Mouse (Mus musculus): ENCODE data around the gene Il1rl1.

Gene Il1rl1

DNA sequence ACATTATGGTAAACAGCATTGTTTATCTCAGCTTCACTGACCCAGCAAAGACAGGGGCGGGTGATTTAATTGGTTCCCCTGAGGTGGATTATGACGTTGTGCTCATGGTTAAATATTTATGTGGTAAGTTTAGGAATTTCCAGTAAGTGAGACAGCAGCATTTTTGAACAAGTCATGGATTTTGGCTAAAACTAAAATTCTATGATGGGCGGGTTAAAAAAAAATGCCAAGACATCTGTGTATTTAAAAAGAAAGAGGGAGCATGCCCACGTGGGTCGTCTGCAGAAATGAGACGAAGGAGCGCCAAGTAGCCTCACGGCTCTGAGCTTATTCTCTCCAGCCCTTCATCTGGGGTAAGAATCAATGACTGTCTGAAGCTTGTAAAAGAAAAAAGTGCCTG is 10.1 kb downstream of the Il1rl1 start:
- DNase-seq: no peak

DNA sequence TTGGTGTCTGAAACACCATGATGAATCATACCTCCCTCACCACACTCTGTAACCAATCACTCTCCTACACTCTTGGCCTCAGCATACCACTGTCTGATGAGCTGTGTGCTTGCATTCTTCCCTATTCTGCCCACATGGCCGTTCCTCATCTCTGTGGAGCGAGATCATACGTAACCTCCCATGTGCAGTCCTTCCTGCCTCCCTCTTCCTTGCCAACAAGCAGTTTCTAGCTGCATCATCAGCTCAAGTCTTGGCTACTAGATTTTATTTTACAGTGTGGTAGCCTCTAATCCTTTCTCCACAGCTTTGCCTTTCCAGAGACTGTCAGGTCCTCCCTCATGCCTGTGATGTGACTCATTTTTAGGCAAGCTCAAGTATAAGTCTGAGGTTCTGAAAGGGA is 15.4 kb downstream of the Il1rl1 start:
- DNase-seq: peak; percentile 89

DNA sequence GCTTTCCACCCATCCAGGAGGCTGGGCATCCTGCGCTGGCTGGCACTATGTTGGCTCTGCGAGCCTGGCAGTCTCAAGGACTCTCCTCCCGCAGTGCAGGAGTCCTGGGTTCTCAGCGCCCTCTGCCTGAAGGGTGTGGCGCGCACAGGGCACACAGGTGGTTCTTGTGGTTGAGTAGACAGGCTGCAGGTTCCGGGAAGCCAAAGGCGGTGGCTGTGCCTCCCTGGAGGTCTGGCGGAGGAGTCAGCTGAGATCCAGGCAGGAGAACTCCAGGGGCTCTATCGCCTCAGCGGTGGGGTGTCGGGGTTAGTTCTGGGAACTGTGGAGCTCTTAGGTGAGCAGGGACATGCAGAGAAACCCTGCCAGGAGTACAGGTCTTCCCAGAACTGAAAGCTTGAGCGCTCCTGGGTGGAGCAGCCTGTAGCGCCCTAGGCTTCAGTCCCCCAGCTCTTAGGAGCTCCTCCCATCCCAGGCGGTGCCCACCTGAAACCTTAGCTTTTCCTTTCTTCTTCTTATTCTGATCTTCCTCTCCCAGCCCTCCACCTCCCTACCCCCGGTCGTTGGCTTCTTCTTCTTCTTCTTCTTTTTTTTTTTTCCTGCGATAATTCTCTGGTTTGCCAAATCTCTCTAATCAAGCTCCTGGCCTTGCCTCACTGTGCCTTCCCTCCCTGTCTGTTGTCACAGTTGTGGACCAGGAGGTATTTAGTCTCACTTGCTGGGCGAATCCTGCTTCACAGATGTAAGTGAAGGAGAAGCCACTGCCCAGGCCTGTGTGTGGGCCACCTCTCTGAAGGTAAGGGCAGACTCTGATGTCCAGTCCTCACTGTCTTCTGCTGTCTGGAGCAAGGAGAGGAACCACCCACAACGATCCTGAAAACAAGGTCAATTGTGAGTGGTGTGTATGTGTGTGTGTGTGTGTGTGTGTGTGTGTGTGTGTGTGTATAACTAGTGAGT is 36.4 kb downstream of the Il1rl1 start, which contains the start of gene Il18r1:
Gene Il18r1 (plus strand): TSS at position 76 of the 954 bp plus-strand sequence.
- no peak for DNase-seq

DNA sequence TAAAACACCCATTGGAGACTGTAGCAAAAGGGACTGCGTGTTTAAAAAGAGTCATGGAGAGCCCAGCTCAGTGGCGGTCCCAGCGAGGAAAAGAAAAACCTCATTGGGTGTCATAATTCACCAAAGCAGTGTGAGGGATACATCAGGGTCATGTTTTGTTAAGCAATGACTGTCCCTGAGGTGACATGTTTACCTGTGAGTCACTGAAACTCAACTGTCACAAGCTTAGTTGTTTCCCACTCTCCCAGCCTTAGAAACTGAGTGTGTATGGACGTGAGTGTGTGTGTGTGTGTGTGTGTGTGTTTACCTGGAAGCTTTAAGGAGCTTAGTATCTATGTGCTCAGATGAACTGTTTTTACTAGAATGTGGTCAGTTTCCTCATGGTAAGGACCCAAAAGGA is 37.9 kb downstream of the Il1rl1 start:
- DNase-seq: no peak

DNA sequence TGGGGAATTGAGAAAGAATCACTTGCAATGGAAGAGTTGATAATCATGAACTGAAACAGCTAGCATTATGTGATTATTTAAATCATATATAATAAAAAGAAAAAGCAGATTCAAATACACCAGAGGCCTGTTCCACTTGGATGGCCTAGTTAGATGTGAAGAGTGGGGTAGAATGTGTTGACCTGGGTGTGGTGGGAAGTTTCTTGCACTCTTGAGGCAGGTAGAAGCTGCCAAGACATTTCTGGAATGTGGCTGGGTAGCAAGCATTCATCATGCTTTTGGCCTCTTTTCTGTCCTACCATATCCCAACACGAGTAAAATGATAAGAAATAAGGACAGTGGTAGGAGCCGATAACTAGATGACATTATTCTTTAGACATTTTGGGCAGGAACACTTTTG is 39.4 kb downstream of the Il1rl1 start:
- no peak for DNase-seq

DNA sequence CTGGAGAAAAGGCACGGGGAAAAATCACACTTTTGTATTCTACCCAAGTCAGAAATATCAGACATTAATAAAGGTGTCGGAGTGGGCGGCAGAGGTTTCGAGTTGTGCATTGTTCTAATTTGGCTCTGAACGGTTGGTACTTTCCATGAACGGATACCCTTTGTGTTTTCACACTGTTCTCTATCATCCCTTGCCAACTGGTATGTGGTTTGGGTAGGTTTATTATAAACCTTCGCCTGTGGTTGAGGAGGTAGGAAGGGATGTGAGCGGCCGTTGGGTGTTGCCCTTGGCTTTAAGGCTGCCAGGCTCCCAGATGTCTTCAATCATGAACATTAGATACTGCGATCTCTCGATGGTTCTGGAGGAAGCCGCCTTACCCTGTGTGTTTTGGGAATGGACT is 40.5 kb downstream of the Il1rl1 start:
- no peak for DNase-seq

DNA sequence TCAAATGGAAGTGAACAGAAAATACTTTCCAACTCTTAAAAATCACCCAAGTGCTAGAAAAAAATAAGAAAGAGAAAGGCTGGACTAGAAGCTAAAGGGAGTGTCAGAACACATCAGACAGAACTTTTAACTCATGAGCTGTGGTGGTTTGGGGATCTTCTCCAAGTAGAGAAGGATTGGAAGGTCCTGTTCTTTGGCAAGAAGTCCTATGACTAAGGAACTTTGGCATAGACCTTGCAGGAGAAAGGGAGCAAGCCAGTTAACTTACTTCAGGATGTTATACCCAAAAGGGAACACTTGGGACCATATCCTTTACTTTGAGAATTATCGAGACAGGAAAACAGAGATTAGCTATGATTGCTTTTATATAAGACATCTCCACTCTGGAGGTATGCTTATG is 43.0 kb downstream of the Il1rl1 start:
- peak; percentile 91 for DNase-seq

DNA sequence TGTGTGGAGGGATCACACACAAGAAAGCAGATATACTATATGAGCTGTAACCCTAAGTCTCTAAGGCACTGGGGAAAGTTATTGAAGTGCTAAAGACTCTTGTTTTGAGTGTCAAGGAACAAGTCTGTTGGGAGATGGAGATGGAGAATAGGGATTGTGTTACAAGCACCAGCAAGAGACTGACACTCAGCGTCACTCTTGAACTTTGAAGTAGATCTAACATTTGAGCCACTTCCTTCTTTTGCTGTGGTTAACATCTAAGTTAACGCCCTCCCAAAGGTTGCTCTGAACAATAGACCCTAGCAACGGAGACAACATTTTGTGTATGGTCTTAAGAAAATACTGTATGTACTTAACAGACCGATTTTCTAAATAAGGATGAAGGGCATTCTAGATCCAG is 44.3 kb downstream of the Il1rl1 start:
- DNase-seq: no peak

DNA sequence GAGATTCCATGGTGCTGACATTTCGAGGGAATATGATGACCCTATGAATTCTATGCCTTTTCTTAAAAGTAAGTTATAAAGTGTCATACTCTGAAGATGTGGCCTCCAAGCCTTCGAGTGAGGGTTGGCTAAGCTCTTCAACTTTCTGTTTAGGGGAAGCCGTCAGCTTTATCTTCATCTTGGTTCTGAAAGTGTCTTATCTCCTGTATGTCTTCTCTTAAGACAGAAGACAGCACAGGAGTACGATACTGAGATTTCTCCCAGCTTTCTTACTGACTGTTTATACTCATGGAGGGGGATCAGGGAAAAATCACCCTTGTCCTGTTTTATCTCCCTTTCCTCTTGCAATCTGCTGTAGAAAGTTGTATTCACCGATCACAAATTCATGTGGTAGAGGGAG is 45.0 kb downstream of the Il1rl1 start:
- no peak for DNase-seq

DNA sequence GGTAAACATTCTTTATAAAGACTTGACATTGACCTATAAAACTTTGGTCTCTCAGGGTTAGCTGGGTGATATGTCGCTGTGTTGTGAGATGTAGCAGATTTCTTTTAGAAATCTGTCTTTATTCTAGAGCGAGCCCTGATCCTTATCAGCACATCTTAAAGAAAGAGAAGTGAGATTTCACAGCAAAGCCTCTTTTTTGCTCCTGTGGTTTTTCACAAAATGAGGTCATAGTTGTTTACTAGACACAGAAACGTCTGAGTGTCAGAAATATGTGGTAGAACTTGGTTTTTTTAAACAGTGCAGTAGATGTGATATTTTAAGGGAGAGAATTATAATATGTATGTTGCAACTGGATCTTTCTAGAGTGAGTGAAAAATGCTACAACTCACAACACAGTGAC is 46.3 kb downstream of the Il1rl1 start:
- DNase-seq: no peak

DNA sequence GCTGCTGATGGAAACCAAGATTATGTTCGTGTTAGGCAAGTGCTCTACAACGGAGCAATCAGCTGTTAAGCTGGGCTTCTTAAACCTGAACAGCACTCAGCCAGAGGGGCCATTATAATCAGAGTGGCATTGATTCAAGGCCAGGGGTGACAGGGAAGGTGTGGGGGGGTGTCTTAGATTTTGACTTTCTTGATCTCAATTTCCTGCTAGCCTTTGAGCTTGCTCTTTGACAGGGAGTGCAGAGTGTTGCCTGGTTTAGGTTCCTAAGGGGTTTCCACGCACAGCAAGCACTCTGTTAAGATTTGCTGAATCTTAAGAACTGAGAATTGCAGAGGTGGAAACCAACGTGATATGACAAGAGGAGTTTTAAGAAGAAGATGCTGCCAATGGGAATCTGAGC is 47.4 kb downstream of the Il1rl1 start:
- no peak for DNase-seq

DNA sequence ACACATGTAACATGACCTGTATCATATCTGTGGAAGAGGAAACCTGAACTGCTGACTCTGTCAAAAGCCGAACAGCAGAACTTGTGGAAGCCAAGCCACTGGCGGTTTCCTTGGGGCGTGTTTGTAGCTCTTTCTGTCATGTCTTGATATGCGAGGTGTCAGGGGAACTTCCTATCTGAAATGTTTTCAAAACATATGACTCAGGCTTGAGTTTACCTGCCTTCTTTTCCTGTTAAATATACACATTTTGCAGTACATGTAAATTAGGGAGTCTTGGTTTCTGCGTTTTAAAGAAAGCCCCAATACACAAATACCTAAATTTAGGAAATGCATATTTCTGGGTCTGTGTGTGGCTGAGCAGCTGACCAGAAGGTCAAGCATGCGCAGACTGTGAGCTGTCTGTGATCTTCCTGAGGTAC is 50.1 kb downstream of the Il1rl1 start:
- peak; percentile 88 for DNase-seq

DNA sequence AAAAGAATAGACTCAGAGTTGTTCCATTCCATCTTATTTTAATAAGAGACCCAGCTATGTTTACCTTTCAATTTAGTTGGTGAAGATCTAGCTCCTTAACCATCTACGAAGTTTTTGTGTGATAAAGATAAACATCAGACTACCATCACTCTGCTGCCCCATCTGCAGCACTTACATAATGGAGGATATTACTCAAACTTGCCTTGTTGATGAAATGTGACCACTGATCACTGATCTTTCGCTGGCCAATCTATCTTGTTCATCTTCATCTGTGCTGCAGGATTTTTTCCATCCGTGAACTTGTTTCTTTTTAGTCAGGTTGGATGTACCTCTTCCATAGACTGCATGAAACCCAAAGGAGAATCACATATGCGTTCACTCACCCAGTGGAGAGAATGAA is 65.2 kb downstream of the Il1rl1 start:
- peak; percentile 43 for DNase-seq

DNA sequence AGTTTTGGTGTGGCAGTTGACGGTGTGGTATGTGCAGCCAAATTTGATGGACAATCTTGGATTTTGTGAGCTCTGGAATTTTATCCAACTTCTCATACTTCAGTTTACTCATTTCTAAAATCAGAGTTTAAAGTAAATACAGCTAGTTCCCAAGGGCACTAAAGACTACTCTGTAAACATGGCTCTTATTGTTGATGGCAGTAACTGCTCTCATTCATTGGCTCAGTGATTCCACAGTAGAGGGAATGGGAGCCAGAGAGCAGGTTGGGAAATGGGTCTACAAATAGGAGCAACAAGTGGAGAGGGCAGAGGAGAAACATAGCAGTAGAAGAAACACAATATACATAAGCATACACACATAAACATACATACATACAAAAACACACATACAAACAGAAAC is 70.3 kb downstream of the Il1rl1 start:
- DNase-seq: peak; percentile 28

DNA sequence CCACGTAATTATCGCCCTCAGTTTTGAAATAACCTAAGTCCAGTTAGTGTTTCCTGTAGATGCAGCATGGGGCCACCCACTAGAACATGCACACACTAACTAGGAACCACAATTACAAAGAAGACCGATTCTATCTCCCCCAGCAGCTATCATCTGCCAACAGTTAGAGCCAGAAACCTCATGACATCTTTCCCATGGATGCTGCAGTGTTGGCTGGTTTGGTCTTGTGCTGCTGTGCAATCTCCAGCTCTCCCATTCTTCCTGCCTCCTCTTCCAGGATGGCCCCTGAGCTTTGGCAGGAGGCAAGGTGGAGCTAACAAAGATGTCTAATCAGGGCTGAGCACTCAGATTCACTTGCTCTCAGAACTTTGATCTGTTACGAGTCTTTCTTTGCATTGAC is 71.8 kb downstream of the Il1rl1 start:
- peak; percentile 64 for DNase-seq

DNA sequence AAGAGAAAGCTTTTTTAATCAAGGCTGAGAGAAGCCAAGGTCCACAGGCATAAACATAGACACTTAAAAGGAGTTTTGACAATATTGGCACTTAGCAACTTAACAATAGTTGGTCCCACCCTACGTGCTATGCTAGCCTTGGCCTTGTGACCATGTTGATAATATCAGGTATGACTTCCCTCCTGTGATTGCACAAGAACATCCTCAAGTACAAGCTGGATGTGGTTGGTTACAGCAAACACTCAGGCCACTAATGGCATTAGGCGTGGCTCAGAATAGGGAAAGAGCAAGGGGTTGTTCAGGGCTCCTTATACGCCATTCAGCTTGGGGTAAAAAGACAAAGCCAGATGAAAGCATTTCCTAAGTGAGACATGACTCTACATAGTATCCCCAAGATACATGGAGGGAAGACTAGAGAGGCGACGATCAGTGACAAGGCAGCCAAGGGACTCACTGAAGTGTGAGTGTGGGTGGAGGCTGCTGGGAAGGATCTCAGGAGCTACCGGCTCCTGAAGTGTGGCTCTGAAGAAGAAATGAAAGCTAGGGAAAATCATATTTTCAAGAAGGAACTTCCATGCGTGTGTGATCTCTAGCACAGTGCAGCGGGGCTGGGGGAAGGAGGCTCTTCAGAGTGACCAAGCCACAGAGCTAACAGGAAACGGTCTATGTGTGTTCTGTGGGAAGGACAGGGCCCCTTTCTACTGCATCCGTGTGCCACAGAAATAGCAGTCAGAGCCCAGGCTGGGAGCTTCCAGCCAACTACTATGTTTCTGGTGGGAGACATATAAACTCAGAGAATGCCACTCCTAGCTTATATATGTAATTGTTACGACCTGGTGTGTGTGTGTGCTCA is 72.4 kb downstream of the Il1rl1 start:
- DNase-seq: peak; percentile 77

DNA sequence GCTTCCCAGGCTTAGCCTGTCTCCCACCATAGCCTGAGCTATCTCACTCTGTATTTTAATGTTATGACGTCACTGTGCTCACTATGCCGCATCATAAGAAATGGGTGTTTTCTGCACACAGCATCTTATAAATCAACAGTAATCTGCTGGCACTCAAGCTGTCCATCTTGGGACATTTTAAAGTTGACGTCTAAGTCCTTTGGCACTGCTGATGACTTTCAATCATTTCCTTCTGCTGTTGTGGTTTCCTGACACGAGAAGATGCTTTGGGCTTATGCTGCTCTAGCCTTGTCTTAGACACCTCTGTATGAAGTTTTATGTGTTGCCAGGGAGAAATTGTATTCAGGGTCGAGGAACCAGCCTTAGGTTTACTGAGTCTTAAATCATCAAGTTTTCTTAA is 75.2 kb downstream of the Il1rl1 start:
- peak; percentile 29 for DNase-seq
